Mouse (Mus musculus): ENCODE measurements around the gene Hdac7.
A peak's percentile ranks its signal among the peaks of the same experiment; 100 is the strongest.

Gene Hdac7

DNA sequence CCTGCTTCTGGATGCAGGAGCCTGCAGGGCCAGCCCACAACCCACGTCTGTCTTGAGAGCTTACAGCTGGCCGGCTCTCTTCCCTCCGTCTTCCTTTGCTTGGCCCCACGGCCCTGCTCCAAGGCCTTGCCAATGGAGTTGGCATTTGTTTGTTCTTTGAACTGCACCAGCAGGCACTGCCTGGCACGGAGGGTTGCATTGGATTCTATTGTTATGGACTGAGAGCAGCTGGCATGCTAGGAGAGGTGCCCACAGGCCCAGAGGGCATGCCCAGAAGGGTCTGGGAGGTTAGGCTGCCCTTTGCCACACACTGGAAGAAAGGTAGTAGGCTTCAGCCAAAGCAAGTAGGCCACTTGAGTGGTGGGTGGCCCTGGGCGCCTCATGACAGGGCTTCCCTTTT is 55.5 kb downstream of the Hdac7 start:
- no peak for DNase-seq (ENCODE audit: low spot score)

DNA sequence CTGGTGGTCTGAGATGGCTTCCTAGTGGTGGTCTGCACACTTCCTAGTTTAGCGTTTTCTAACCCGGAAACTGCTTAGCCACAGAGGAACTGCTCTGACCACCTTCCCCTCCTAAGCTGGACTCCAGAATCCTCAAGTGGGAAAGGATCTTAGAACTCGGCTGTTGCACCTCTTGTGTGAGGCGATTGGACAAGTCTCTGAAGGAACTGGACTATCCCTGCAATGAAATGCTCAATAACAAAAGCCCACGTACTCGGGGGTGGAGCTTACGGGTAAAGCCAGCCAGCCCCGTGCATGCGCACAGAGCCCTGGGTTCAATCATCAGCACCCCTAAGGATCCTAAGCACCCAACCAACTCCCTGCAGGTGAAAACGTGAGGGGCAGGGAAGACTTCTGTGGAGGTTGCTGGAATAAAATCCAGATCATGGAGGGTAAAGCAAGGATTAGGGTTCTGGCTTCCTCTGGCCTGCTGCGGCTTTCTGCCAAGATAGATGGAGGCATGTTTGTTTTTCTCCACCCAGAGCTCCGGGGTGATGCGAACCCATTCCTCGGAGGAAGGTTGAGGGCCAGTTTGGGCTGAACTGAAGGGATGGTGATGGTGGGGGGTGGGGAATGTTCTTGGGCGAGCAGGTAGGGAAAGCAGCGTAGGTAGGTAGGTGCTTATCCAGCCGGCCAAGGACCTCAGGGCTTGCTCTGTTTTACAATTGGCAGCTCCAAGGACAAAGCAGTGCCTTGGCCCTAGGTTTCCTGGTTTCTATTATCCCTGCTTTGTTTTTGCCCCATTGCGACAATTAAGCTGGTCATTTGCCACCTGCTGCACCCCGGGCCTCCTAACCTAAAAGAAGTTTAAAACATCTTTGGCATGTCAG is 56.3 kb downstream of the Hdac7 start:
- DNase-seq (ENCODE audit: low spot score): no peak

DNA sequence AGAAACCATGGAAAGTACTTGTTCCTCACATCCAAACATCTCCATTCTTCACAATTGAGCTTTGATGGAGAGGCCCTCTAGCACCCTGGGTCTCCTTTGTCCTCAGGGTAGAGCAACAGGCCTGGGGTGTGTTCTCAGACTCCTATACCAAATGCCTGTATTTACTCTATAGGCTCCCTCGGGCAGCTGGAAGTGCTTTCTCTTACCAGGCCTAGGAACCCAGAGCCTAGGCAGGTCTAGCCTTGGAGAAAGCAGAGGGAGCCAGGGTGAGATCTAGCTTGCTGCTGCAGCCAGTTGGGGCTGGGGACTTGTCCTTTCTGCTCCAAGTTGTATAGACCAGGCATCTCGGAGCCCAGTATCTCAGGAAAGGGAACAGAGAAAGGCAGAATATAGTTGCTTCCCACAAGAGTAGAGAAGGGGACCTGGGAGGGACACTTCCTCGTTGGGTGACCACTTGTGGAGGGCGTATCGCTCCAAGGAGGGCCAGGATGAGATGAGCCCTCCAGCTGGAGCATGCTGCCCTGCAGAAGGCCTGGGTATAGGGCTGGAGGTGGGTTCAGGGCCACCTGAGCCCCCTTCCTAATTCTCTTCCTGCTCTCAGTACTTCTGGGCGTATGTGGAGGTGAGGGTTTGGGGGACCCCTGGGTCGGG is 57.0 kb downstream of the Hdac7 start:
- no peak for DNase-seq (ENCODE audit: low spot score)

DNA sequence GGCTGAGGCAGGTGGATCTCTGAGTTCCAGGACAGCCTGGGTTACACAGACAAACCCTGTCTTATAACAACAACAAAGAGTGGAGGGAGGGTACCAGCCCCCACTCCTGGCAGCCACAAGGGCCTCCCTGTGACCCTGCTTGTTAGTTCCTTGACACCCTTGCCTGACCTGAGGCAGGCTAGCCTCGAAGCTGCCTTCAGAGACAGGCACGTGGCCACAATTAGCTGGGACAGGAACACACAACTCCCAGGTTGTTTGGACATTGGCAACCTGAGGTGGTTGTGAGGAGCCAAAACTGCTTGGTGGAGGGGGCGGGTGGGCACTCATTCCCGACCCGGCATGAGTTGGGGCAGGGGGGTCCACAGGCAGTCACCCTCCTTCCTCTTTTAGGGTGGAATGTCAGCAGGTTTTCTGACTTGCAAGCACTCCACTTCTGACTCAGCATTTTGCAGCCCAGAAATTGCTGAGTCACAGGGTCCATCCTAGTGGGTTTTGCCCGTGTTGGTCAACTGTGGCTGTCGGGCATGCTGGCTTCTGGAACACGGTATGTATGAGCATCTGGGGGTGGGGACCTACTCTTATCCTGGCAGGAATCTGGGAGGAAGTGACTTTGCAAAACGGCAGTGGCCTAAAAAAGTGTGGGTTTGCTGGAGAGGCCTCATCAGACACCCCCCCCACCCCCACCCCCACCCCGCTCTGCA is 57.7 kb downstream of the Hdac7 start:
- DNase-seq (ENCODE audit: low spot score): peak; percentile 62

DNA sequence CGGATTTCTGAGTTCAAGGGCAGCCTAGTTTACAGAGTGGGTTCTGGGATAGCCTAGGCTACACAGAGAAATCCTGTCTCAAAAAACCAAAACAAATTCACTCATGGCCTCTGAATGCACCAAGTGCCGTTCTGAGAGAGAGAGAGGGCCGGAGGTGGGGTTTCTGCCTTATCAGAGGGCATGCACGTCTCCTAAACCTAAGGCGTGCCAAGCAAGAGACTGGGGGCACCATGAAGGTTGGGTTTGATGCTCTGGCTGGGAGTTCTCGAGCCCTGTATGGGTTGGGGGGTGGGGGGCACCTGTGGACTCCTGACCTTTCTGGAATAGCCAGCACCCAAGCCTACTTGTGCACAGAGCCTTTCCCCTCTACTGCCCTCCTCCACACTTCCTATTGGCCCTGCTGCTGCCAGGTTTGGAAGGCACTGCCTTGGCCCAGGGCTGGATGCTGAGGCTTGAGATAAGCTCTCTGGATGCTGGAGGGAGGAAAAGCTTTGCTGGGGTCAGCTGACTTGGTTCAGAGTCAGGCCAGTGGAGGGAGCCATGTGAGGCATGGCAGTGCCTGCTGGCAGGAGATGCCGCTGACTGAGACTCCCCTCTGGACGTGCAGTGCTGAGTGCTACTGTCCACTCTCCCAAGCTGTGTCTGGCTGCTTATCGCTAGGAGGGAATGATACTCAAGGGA is 58.4 kb downstream of the Hdac7 start:
- peak; percentile 68 for DNase-seq (ENCODE audit: low spot score)

DNA sequence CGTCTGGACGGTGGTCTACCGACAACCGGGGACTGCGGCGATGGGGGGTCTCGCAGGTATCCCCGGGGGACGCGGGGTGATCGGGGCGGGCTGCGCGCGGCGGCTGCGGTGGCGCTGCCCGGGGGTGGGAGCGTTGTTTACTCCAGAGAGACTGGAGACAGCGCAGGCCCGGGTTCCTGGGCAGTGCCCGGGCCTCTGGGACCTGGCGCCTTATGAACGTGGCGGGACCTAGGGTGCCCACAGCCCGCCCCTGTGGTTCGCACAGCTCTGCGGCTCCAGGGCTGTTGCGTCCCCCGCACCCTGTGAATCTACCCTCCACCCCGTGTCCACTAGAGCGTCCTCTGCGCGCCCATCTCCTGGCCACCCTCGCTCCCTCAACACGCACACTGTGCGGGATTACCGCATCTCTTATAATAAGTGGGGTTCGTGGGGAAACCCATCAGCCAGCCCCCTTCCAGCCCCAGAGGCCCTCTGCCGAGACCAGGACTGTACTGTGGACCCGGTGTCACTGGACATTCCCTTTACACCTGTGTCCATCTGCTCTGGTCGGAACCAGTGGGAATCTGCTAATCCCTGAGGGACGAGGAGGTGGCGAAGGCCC is 59.6 kb downstream of the Hdac7 start:
- no peak for DNase-seq (ENCODE audit: low spot score)

DNA sequence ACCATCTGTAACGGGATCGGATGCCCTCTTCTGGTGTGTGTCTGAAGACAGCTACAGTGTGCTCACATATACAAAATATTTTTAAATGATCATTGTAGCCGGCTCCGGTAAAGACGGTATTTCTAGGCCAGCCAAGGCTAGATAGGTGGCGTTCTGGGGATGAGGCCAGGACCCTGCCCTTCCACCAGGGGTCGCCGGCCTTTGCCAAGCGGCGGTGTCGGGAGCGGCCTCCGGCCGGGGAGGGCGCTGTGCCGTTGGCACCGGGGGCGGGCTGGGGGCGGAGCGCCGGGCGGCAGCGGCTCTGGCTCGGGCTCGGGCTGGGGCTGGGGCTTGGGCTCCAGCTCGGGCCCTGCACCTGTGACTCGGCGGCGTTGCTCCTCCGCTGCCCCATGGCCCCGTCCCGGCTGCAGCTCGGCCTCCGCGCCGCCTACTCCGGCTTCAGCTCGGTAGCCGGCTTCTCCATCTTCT is 60.2 kb downstream of the Hdac7 start:
- DNase-seq (ENCODE audit: low spot score): peak; percentile 89

DNA sequence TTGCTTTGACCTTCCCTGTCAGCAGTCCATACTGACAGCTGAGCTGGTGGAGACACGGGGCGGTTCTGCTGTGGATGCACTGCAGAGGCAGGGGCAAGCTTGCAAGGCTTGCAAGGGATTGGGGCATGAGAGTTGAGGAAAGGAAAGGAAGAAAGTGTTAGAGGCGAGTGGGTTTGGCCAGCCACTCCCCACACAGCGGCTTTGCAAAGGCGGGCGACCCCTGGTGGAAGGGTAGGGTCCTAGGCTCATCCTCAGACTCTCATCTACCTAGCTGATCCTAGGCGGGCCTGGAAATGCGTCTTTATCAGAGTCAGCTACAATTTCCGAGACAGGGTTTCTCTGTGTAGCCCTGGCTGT is 61.6 kb downstream of the Hdac7 start:
- peak; percentile 62 for DNase-seq (ENCODE audit: low spot score)

DNA sequence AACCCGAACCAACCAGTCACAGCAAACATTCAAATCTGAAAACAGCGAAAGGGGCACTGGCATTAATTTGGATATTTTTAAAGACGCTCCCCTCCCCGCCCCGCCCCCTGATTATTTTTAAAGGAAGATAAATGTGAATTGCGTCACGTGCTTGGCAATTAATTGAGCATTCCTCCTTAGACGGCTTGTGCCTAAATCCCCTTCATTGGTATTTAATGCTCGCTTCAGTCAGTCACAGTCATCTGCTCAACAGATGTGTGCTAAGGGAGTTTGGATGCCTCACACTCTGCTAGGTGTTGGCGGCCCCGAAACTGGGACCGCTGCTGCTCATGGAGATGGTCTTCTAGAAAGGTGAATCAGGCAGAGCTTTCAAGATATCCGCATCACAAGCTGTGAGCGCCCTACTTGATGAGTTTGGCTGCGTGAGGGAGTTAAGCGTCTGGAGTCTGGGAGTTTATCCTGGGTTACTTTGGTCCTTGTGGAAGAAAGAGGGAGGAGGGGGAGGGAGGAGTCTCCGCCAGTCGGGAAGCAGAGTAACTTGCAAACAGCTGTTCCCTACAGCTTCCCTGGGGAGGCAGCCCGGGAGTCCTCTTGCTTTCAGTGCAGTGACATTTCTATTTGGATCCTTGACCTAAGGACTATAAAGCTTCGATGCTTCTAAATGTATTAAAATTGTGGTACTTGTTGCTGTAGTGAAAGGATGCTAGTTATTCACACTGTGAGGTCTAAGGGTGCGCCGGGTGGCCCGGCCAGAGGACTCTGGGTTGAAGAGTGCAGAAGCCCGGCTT is 62.1 kb downstream of the Hdac7 start:
- DNase-seq (ENCODE audit: low spot score): no peak

DNA sequence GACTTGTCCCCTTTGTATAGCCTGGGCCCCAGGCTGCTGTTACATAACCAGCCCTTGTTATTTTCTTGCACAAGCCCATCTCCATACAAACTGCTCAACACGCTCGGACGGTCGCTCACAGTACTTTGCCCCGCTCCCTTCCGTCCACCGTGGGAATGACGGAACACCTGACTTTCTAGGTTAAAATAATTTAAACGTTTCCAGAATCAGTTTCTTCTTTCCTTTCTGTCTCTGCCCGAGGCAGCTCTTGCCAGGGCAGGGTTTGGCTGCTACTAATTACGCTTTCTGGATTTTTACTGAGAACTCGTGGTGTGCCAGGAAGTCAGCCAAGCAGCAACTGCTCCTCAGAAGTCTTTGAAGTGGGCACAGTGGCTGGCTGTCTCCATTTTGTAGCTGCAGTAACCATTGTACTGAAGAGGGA is 63.7 kb downstream of the Hdac7 start:
- no peak for DNase-seq (ENCODE audit: low spot score)

DNA sequence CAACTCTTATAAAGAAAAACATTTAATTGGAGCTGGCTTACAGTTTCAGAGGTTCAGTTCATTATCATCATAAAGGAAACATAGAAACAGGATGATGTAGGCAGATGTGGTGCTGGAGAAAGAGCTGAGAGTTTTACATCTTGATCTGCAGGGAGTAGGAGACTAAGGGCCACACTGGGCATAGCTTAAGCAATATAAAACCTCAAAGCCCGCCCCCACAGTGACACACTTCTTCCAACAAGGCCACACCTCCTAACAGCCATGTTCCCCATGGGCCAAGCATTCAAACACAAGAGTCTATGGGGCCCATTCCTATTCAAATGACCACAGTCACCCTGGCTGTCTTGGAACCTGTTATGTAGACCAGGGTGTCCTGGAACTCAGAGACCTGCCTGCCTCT is 64.7 kb downstream of the Hdac7 start:
- DNase-seq (ENCODE audit: low spot score): no peak

DNA sequence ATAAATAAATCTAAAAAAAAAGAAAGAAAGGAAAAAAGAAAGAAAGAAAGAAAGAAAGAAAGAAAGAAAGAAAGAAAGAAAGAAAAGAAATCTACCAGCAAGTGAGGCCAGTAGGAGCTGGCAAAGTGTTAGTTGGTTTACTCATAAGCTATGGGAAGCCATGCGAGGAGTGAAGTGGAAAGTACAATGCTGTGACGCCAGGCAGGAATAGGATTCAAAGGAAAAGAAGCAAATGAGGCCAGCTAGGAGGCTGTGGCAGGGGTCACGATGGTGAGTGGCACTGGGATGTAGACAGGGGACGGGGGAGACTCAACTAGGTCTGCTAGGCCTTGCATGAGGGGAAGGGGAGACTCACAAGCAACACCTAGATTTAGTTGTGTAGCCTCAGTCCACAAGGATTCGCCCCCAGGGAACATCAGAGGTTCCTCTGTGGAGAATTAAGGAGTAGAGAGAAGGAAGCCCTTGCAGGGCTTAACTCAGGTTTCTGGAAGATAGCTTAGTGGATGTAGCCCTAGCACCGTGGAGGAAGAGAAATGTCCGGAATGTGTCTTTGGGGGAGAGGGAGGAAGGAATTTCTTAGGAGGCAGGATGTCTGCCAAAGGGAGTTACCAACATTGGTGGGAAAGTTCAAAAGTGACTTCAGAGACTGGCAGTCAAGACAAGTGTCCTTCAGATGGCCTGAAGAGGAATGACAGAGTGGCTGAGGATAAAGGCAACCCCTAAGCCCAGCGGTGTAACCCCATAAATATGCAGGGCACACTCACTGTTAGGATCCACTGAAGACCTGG is 65.8 kb downstream of the Hdac7 start, which contains the start of gene Slc48a1:
Slc48a1 (plus strand) TSS at position 210 of the 788 bp plus-strand sequence.
- no peak for DNase-seq (ENCODE audit: low spot score)

DNA sequence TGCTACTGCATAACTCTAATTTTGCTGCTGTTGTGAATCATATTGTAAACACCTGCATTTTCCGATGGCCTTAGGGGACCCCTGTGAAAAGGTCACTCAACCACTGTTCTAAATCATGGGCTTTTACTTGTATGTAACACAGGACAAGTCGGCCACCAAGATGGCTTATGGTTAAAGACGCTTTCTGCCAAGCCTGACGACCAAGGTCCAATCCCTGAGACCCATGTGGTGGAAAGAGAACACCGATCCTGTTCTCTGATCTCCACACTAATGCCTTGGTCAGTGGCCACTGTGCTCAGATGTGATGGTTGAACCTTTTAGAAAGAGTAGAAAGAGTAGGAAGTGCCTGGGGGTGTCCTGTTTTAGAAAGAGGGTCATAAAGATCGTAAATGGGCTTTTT is 67.4 kb downstream of the Hdac7 start:
- DNase-seq (ENCODE audit: low spot score): no peak

DNA sequence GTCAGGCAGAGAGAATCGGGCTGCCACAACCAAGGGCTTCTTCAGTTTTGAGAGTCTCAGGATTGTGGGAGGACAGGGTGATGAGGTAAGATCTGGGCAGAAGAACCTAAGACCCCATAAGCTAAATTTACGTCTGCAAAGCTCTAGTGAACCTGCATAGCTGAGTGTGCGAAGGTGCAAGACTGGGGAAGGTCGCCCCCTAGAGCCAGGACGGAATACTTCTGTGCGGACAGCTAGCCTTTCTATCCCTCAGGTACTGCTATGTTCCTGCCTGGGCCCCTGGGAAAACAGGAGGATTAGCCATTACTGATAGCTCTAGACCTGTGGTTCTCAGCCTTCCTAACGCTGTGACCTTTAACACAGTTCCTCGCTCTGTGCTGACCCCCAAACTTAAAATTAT is 67.8 kb downstream of the Hdac7 start:
- no peak for DNase-seq (ENCODE audit: low spot score)

DNA sequence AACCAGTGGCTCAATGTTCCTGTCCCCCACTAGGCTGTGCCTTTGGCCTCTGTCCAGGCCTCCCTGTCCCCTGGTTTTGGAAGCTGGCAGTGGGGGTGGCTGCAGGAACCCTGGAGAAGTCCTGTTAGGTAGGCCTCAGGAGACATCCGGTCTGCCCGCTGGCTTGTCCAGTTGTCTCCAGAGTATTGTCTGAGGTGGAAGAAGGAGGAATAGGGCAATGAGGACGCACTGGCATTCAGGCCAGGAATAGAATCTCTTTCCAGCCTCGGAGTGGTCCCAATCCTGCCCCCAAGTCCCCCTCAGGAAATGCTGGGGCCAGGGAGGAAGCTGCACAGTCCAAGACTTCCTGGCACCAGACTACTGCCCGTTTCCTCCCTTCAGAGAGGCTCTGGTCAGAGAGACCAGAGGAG is 70.3 kb downstream of the Hdac7 start:
- no peak for DNase-seq (ENCODE audit: low spot score)

DNA sequence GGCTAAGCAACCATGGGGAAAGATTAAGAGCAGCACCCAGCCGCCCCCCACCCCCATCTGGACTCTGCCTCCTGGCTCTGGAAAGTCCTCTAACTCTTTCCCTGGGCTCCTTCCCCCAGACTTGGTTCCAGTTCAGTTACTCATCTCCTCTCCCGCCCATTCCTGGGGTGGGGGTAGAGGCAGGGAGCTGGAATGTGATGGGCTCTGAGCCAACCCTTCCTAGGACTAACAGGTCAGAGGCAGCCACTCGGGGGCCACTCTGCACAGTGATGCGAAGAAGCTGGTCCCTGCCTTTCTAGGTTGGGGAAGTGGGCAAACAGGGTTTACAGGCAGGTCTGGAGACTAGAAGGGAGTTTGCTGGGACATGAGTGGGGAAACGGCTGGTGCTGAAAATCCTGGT is 71.2 kb downstream of the Hdac7 start:
- DNase-seq (ENCODE audit: low spot score): no peak

DNA sequence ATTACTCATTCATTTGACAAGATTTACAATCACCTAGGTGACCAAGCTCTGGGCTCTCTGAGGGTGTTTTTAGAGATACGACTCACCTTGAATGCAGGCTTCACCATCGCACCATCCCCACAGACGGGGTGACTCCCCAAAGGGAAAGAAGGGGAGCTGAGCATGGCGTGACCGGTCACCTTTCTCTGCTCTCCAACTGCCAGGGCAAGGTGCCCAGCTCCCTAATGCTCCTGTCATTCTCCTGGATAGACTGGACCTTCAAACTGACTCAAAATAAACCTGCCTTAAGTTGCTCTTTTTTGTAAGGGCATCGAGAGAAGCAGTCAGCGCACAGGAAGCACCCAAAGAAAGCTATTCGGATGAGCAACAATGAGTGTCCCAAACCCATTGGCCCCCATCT is 74.0 kb downstream of the Hdac7 start:
- no peak for DNase-seq (ENCODE audit: low spot score)

DNA sequence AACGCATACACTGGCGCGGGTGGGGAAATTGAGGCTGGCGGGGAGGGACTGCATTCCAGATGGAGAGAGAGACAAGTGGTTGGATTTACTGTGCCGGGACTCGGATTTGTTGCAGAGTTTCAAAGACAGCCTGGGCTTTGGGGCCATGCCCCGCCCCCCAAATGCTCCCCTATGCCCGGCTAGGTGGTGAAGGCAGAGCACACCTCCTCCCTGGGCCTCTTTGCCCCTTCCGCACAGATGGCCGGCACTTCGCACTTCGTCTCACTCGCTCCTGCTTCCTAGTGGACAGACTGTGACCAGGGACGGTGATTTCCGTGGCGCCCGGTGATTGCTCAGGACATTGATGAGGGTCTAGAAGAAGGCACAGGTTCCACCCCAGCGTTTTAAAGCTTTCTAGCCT is 76.1 kb downstream of the Hdac7 start:
- DNase-seq (ENCODE audit: low spot score): no peak

DNA sequence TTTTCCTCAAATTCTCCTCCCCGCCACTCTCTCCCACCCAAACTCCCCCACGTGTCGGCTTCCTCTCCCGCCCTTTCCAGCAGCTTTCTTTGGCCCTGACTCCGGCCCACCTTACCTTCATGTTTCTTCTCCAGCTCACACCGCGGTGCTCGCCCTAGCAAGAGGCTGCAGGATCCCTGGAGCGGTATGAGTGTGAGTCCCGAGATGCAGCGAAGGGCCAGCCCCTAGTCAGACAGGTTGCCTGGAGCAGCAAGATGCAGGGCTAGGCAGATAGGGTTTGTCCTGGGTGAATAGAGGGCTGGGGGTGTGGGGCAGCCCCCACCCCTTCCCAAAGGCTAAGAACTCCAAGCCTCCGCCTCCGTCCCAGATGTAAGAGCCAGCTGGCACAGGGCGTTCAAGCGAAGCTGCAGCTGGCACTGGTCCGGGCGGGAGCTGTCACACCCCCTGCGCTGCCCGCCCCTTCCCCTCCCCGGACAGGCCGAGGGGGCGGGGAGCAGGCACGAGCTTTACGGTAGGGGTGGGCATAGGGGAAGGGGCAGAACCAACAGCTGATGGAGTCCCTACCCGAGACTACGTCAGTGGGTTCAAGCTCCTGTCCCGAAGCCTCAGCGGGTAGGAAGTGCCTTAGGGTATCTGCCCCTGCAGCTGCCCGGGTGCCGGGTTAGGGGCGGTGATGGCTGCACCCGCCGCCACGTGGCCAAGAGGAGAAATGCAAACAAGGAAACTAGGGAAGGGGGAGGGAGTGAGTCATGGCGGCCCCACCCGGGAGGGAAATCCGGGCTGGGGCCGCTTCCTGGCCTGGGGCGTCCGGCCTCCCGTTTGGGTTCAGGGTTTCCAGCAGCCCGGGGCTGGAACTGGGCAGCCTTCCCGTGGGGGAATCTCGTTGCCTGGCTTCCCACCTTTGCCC is 76.8 kb downstream of the Hdac7 start, which contains the start of gene Rapgef3:
Rapgef3 (minus strand) TSS at position 693 of the 907 bp plus-strand sequence.
- DNase-seq (ENCODE audit: low spot score): peak; percentile 34
